ENCODE assay signal across 12 mouse cellular contexts in the genomic region with DNA sequence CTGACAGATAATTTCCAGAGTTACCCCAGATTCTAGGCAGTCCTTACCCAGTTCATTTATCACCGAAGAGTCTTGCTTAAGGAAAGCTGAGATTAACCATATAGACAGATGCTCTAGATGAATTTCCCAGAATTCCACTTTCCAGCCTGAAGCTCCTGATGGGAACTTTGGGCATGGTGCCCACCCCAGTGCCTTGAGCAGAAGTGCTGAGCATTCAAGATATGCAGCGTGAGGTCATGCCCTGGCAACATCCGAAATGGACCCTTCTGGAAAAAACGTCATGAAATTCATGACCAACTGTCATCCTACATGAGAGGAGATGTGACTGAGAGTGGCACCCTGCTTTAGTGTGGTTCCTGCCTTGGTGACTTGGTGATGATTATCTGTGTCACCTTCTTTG.
"Had no signal": no experiment of that assay in that cellular context is flagged by ENCODE, and none has a peak within 500 bp of the region (broad histone marks: within the 10 kb centered on the region; RNA-seq: fewer than 3 reads in every experiment).

No protein-coding gene starts in this region.

- H3K9me3 ChIP-seq: limb, embryonic 13.5 days; midbrain, embryonic 12.5 days; neural tube, embryonic 15.5 days had no signal

- H3K4me3 ChIP-seq: limb, embryonic 13.5 days; midbrain, embryonic 12.5 days; myocyte; neural tube, embryonic 15.5 days had no signal

- DNase-seq: kidney, adult 9 months; kidney, postnatal 36 days; layer of hippocampus, adult 9-11 months; layer of hippocampus, postnatal 36 days; lung, adult 18-20 months; thymus, postnatal 36 days had no signal

- H3K36me3 ChIP-seq: limb, embryonic 13.5 days; midbrain, embryonic 12.5 days; neural tube, embryonic 15.5 days had no signal

- H3K27ac ChIP-seq: kidney, postnatal 0 days; limb, embryonic 13.5 days; liver, embryonic 14.5 days; midbrain, embryonic 12.5 days; neural tube, embryonic 15.5 days had no signal

- H3K9ac ChIP-seq: limb, embryonic 13.5 days; liver, embryonic 14.5 days; midbrain, embryonic 12.5 days; neural tube, embryonic 15.5 days had no signal

- H3K4me2 ChIP-seq: limb, embryonic 13.5 days; midbrain, embryonic 12.5 days; neural tube, embryonic 15.5 days had no signal
